Mouse (Mus musculus) liver, adult 2 months (tissue): ENCODE measurements around the gene Clcnka.

Experiments
- CTCF ChIP-seq: fragments of 200-500 bp; IDR thresholded peaks from 2 replicates; pipeline ENCODE4 v1.5.1; 2011; ENCODE audit warnings: low read depth, low read length, control low read depth
- POLR2A ChIP-seq: fragments of 200-500 bp; IDR thresholded peaks from 2 replicates; pipeline ENCODE4 v1.6.1; 2011; ENCODE audit warnings: low read length, control low read depth; ENCODE audit not compliant: insufficient read depth; ENCODE audit errors: extremely low read depth

- TF ChIP-seq CTCF (no peak), POLR2A (no peak)
These were observed 53.3 kb downstream of the Clcnka start for GRCm38 (mm10) chr4:141345219-141345618.
